Mouse (Mus musculus): ENCODE data around the gene Mrpl37.

DNA sequence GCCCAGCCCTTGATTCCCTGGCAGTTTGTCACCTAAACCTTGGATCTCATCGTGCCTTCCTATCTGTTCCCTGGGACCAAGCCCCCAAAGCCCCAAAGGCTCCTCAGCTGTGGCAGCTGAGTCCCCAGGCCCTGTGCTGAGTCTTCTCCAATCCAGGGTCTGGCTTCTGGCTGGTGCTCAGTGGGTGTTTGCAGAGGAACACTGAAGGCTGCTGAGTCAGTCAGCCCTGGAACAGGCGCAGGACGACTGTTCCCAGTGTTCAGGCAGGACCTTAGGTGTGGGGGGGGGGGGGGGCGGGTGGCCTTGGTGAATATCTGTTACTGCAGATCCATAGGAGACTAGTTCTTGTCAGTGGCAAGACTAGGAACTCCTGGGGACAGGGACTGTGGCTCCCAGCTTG is 14.8 kb downstream of the Mrpl37 start:
- TF ChIP-seq EP300 (IDR thresholded peaks at IDR 0.05; ENCODE audit: low read depth) (no peak), CTCF (IDR thresholded peaks at IDR 0.05; ENCODE audit: low read depth) (no peak)
